Mouse (Mus musculus): ENCODE measurements around the gene Ovol2. TPM values are rescaled to one million over a fixed set of nuclear protein-coding genes. Genes with fewer than 3 reads are reported as not detected.

Ovol2 gene
- polyA plus RNA-seq, 2 experiments = 0.03 TPM; not detected in 1

- no peak overlapping the region for H3K4me2 ChIP-seq (ENCODE audit: low read depth)
- DNase-seq (ENCODE audit: low read depth in 3 of 3, low spot score in 3 of 3) (no peak), ATAC-seq (ENCODE audit: insufficient read depth) (no peak)
- H3K9me3 ChIP-seq (ENCODE audit: control insufficient read depth, low read length) = no peaks in the 10 kb centered on the region
- no peak overlapping the region for H3K9ac ChIP-seq (replicated peaks)
- H3K36me3 ChIP-seq (replicated peaks; ENCODE audit: control insufficient read depth, insufficient read depth, low read depth) = no peaks in the 10 kb centered on the region
- no peak overlapping the region for H3K4me3 ChIP-seq (ENCODE audit: insufficient read depth in 1 of 2, low read depth in 2 of 2, low read length in 2 of 2)
- H3K27me3 ChIP-seq (ENCODE audit: control insufficient read depth, insufficient read depth, low read length) = peaks cover 61% of the 10 kb centered on the region
- WGBS (ENCODE audit: insufficient replicate concordance) = 8% methylated on average over 10 of the region's 10 CpGs
- no peaks in the 10 kb centered on the region for H3K4me1 ChIP-seq (replicated peaks; ENCODE audit: control insufficient read depth in 2 of 2, insufficient read depth in 2 of 2, low read length in 1 of 2)
- TF ChIP-seq EP300 (IDR thresholded peaks at IDR 0.05; ENCODE audit: low read depth) (no peak), CTCF (IDR thresholded peaks at IDR 0.05; ENCODE audit: low read depth) (no peak)
- H3K27ac ChIP-seq = no peak overlapping the region
Measured at GRCm38 (mm10) chr2:144329451-144329850, 2.5 kb downstream of the Ovol2 start.

- no peak for TF ChIP-seq EP300 (IDR thresholded peaks at IDR 0.05; ENCODE audit: low read depth)
- TF ChIP-seq CTCF (IDR thresholded peaks at IDR 0.05; ENCODE audit: low read depth) = no peak
- WGBS (ENCODE audit: insufficient replicate concordance) = 58% methylated on average over 3 of the region's 3 CpGs
- Histone ChIP-seq H3K9me3 (ENCODE audit: control insufficient read depth, low read length) (no peaks in the 10 kb centered on the region), H3K4me2 (ENCODE audit: low read depth) (no peak overlapping the region), H3K4me1 (replicated peaks; ENCODE audit: control insufficient read depth in 2 of 2, insufficient read depth in 2 of 2, low read length in 1 of 2) (no peaks in the 10 kb centered on the region), H3K27ac (no peak overlapping the region), H3K4me3 (ENCODE audit: insufficient read depth in 1 of 2, low read depth in 2 of 2, low read length in 2 of 2) (no peak overlapping the region), H3K36me3 (replicated peaks; ENCODE audit: control insufficient read depth, insufficient read depth, low read depth) (no peaks in the 10 kb centered on the region), H3K9ac (replicated peaks) (no peak overlapping the region), H3K27me3 (ENCODE audit: control insufficient read depth, insufficient read depth, low read length) (peaks cover 8% of the 10 kb centered on the region)
- ATAC-seq (ENCODE audit: insufficient read depth) (no peak), DNase-seq (ENCODE audit: low read depth in 3 of 3, low spot score in 3 of 3) (no peak)
Measured at GRCm38 (mm10) chr2:144324218-144324617, 7.7 kb downstream of the Ovol2 start.

GRCm38 (mm10) chr2:144311372-144311771, 20.6 kb downstream of the Ovol2 start:
- 0 out of 4 replicates have a peak, but pooled peaks cover 0 to 2% of the 10 kb centered on the region in 2 experiments for H3K4me1 ChIP-seq (replicated peaks; ENCODE audit: control insufficient read depth in 2 of 2, insufficient read depth in 2 of 2, low read length in 1 of 2)
- ATAC-seq (ENCODE audit: insufficient read depth) = no peak
- no peak for DNase-seq (ENCODE audit: low read depth in 3 of 3, low spot score in 3 of 3)
- TF ChIP-seq CTCF (IDR thresholded peaks at IDR 0.05; ENCODE audit: low read depth) (no peak), EP300 (IDR thresholded peaks at IDR 0.05; ENCODE audit: low read depth) (no peak)
- H3K36me3 ChIP-seq (replicated peaks; ENCODE audit: control insufficient read depth, insufficient read depth, low read depth) = no peaks in the 10 kb centered on the region
- no peak overlapping the region for H3K27ac ChIP-seq
- no peak overlapping the region for H3K9ac ChIP-seq (replicated peaks)
- 63% methylated on average over 2 of the region's 2 CpGs for WGBS (ENCODE audit: insufficient replicate concordance)
- no peak overlapping the region for H3K4me2 ChIP-seq (ENCODE audit: low read depth)
- H3K27me3 ChIP-seq (ENCODE audit: control insufficient read depth, insufficient read depth, low read length) = no peaks in the 10 kb centered on the region
- no peaks in the 10 kb centered on the region for H3K9me3 ChIP-seq (ENCODE audit: control insufficient read depth, low read length)
- H3K4me3 ChIP-seq (ENCODE audit: insufficient read depth in 1 of 2, low read depth in 2 of 2, low read length in 2 of 2) = no peak overlapping the region

- ATAC-seq (ENCODE audit: insufficient read depth) (no peak), DNase-seq (ENCODE audit: low read depth in 3 of 3, low spot score in 3 of 3) (no peak)
- 45% methylated on average over 5 of the region's 5 CpGs for WGBS (ENCODE audit: insufficient replicate concordance)
- Histone ChIP-seq H3K27me3 (ENCODE audit: control insufficient read depth, insufficient read depth, low read length) (no peaks in the 10 kb centered on the region), H3K4me1 (replicated peaks; ENCODE audit: control insufficient read depth in 2 of 2, insufficient read depth in 2 of 2, low read length in 1 of 2) (0 out of 4 replicates have a peak, but pooled peaks cover 0 to 2% of the 10 kb centered on the region in 2 experiments), H3K27ac (no peak overlapping the region), H3K4me2 (ENCODE audit: low read depth) (no peak overlapping the region), H3K9me3 (ENCODE audit: control insufficient read depth, low read length) (no peaks in the 10 kb centered on the region), H3K9ac (replicated peaks) (no peak overlapping the region), H3K36me3 (replicated peaks; ENCODE audit: control insufficient read depth, insufficient read depth, low read depth) (no peaks in the 10 kb centered on the region), H3K4me3 (ENCODE audit: insufficient read depth in 1 of 2, low read depth in 2 of 2, low read length in 2 of 2) (no peak overlapping the region)
- TF ChIP-seq EP300 (IDR thresholded peaks at IDR 0.05; ENCODE audit: low read depth) (no peak), CTCF (IDR thresholded peaks at IDR 0.05; ENCODE audit: low read depth) (no peak)
Measured at GRCm38 (mm10) chr2:144310273-144310672, 21.7 kb downstream of the Ovol2 start.

- H3K27me3 ChIP-seq (ENCODE audit: control insufficient read depth, insufficient read depth, low read length) = no peaks in the 10 kb centered on the region
- H3K9ac ChIP-seq (replicated peaks) = no peak overlapping the region
- no peaks in the 10 kb centered on the region for H3K36me3 ChIP-seq (replicated peaks; ENCODE audit: control insufficient read depth, insufficient read depth, low read depth)
- no peaks in the 10 kb centered on the region for H3K9me3 ChIP-seq (ENCODE audit: control insufficient read depth, low read length)
- TF ChIP-seq EP300 (IDR thresholded peaks at IDR 0.05; ENCODE audit: low read depth) (no peak), CTCF (IDR thresholded peaks at IDR 0.05; ENCODE audit: low read depth) (no peak)
- WGBS (ENCODE audit: insufficient replicate concordance) = 39% methylated on average over 8 of the region's 8 CpGs
- no peak overlapping the region for H3K4me3 ChIP-seq (ENCODE audit: insufficient read depth in 1 of 2, low read depth in 2 of 2, low read length in 2 of 2)
- no peak overlapping the region for H3K27ac ChIP-seq
- H3K4me1 ChIP-seq (replicated peaks; ENCODE audit: control insufficient read depth in 2 of 2, insufficient read depth in 2 of 2, low read length in 1 of 2) = 0 out of 4 replicates have a peak, but pooled peaks cover 0 to 2% of the 10 kb centered on the region in 2 experiments
- DNase-seq (ENCODE audit: low read depth in 3 of 3, low spot score in 3 of 3) = no peak
- ATAC-seq (ENCODE audit: insufficient read depth) = no peak
- peak overlapping the region; percentile 6; the same call in 1 of the 2 replicates for H3K4me2 ChIP-seq (ENCODE audit: low read depth)
Measured at GRCm38 (mm10) chr2:144308561-144308960, 23.4 kb downstream of the Ovol2 start.

Measured in liver, embryonic 14.5 days (tissue).